Mouse (Mus musculus) adrenal gland, adult 10 weeks (tissue): ENCODE measurements around the gene Nags. TPM values are rescaled to one million over a fixed set of nuclear protein-coding genes. Genes with fewer than 3 reads are reported as not detected.

Experiments used
- polyA plus RNA-seq: library from polyadenylated mRNA; stranded (reverse); fragments of 350-450 nt; fragmentation: Illumina TruSeq; extraction: RNeasy Lipid Tissue Mini Kit (QIAGEN cat#74804); gene quantifications from one replicate; pipeline ENCODE4 v1.2.3, GENCODE M21; 2014; ENCODE audit warnings: low read depth, low replicate concordance

Gene Nags
- not detected for polyA plus RNA-seq

DNA sequence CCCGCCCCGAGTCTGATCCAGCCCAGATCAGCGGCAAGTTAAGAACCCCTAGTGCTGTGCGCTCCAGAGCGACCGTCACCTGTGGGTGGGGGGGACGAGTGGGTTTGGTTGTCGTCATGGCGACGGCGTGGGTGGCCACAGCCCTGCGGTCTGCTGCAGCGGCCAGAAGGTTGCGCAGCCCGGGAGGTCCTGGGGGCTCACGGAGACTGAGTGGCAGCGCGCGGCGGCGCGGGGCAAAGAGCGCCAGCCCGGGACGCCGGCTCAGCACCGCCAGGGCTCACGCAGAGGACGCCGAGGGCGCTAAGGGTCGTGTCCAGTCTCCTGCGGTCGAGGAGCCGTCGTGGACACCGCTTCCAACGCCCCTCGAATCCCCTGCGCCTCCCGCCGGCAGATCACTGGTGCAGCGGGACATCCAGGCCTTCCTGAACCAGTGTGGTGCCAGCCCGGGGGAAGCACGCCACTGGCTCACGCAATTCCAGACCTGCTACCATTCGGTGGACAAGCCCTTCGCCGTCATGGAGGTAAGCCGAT lies at the start of gene Nags:
Gene Nags (plus strand): TSS at position 43 of the 531 bp plus-strand sequence.

DNA sequence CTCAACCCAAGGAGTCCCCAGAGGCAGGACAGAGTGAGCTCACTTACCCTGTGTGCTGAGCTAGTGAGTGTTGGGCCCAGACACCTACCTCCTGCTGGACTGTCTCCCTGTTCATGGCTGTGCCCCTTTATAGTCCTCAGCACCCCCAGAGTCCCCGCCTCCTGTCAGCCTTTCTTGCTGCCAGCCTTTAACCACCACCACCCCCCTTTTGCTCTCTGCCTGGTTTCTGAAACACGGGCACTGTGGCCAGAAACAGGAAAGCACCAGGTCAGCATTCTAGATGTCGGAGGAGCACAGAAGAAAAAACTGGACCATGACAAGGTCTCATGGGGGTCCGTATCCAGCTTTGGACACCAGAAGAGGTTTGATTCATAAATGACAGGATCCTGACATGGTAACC lies 44.1 kb upstream of the Nags start, which contains the start of gene Ppy:
Gene Ppy (minus strand): TSS at position 101 of the 400 bp plus-strand sequence.

DNA sequence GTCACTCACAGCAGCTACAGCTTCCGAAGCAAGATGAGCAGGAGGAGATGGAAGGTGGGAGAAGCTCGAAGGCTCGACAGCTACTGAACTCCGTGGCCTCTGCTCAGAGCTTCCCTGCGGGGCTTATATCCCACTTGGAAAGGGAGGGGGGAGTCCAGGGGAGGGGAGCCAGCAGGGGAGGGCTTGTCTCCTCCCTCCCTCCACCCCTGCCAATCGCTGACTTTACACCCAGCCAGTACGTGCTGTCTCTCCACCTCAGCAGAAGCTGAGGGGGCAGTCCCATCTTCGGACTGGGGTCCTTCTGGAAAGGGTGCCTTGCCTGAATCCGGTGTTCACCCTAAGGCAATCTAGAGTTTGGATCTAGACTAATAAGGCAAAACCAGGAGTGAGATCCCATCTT lies 37.6 kb upstream of the Nags start, which contains the start of gene Pyy:
Gene Pyy (minus strand): TSS at position 101 of the 400 bp plus-strand sequence.

DNA sequence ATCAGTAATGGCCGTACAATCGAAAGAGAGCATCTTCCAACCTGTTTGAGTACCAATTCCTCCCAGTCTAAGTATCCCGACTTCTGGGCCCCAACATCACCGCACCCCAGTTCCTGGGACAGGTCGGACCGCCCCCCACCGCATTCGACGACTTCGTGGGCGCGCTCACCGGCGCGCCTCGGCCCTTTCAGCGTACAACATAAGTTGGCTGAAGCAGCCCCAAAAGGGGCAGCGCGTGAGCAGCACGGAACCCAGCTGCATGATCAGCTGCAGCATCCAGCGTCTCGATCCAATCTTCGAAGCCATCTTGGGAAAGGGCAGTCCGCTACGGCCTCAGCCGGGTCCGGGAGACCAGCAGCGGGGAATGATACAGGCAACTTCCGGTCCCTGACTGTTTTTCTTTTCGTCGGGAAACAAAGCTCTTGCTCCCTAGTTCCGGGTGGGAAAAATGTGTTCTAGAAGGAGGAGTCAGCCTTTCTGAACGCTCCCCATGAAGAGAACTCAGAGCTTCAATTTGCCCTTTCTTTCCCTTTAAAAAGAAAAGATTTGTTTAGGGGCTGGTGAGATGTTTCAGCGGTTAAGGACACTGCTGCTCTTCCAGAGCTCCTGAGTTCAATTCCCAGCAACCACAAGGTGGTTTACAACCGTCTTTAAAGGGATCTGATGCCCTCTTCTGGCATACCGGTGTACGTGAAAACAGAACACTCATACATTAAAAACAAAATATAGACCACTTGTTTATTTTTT lies 10.9 kb downstream of the Nags start, which contains the start of gene Tmem101:
Gene Tmem101 (minus strand): TSS at position 366 of the 747 bp plus-strand sequence.

DNA sequence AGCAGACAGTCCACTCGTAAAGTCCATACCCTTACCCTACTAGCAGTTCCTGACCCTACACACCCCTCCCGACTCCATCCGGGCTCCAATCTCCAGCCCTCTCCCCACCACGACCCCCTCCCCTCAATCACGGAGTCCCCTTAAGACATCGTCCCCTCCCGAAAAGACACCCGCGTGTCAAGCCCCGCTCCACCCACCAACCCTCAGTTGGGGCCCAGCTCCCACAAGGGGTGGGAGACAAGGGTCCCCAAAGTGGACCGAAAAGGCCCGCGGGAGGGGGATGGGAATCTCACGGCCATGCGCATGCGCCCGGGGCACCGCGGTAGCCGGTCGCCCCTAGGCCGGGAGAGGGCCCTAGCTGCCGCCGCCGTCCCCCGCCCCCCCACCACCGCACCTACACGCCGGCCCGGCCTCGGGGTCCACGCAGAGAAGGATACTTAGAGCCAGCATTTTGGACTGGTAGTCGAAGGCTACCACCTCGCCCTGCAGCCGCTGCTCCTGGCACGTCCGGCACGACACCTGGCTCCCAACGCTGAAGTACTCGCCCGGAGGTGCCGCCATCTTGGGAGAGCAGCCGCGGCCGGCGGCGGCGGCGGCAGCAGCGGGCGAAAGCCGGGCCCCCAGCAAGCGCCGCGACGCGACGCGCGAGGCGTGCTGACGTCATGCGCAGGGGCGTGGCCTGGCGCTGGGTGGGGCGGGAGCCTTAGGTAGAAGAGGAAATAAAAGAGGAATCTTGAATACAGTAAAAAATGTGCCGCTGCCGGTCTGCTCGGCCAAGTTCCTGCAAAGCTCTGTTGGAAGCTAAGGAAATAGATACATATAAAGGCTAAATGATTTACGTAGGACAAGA lies 39.6 kb downstream of the Nags start, which contains the start of gene Lsm12:
Gene Lsm12 (minus strand): TSS at position 651 of the 850 bp plus-strand sequence.

DNA sequence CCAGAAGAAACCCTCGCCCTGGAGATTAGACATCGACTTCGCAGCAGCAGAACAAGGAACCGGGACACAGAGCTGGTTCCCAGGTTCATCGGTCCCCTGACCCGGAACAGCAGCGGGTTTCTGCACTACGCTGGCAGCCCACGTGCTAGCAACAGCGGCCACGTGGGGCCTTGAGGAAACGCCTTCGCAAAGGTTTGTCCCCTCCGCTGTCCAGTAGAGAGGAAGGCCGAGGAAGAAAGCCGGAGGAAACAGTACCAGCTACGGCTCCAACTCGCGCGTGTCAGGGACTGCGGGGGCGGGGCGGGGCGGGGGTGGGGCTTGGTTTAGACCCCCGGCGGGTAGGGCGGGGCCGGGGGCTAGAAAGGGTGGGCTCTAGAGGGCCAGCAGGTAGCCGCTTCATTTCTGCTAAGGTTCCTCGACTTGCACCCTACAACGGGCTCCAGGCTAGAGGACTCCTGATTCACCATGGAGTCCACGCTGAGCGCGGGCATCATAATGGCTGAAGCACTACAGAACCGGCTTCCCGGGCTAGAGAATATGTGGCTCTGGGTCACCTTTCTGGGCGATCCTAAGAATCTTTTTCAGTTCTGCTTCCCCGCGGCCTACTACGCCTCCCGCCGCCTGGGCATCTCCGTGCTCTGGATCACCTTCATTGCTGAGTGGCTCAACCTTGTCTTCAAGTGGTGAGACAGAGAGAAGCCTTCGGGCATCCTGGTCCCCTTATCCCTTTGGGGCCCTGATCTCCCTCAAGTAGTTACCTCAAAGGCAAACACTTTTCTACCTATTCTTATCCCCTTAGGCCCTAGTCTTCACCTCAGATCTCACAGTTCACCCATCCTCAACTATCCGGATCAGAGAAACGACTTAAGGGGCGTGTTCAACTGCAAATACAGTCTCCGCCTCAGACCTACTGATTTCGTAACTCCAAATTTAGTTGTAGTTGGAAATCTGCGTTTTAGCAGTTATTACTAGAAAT lies 44.4 kb downstream of the Nags start, which contains the start of gene G6pc3:
Gene G6pc3 (plus strand): TSS at position 160 of the 976 bp plus-strand sequence.

Other genes starting within 250 kb of the Nags start
- gene Sost, start 178.5 kb upstream of the Nags start, polyA plus RNA-seq: not detected
- gene Cfap97d1, start 161.2 kb upstream of the Nags start, polyA plus RNA-seq: not detected
- 73.0 TPM for gene Dusp3, start 158.5 kb upstream of the Nags start, polyA plus RNA-seq
- 3.6 TPM for gene Mpp3, start 117.1 kb upstream of the Nags start, polyA plus RNA-seq
- 35.9 TPM for gene Cd300lg, start 104.0 kb upstream of the Nags start, polyA plus RNA-seq
- 1.6 TPM for gene Mpp2, start 57.0 kb upstream of the Nags start, polyA plus RNA-seq
- gene Ppy, start 44.2 kb upstream of the Nags start, polyA plus RNA-seq: not detected
- not detected for gene Pyy, start 37.7 kb upstream of the Nags start, polyA plus RNA-seq
- 4.9 TPM for gene Tmem101, start 10.9 kb downstream of the Nags start, polyA plus RNA-seq
- gene Lsm12, start 39.8 kb downstream of the Nags start, polyA plus RNA-seq: 81.9 TPM
- 1.8 TPM for gene G6pc3, start 44.1 kb downstream of the Nags start, polyA plus RNA-seq
- 1.4 TPM for gene Hdac5, start 84.7 kb downstream of the Nags start, polyA plus RNA-seq
- gene BC030867, start 103.4 kb downstream of the Nags start, polyA plus RNA-seq: not detected
- gene Asb16, start 123.2 kb downstream of the Nags start, polyA plus RNA-seq: 0.23 TPM
- 6.9 TPM for gene Tmub2, start 139.4 kb downstream of the Nags start, polyA plus RNA-seq
- gene Atxn7l3, start 151.1 kb downstream of the Nags start, polyA plus RNA-seq: 11.0 TPM
- gene Ubtf, start 174.2 kb downstream of the Nags start, polyA plus RNA-seq: 34.9 TPM
- not detected for gene Slc4a1, start 220.7 kb downstream of the Nags start, polyA plus RNA-seq
- 1.3 TPM for gene Rundc3a, start 247.9 kb downstream of the Nags start, polyA plus RNA-seq